Comparison of ENCODE assay signal across 16 mouse cellular contexts in the genomic region with DNA sequence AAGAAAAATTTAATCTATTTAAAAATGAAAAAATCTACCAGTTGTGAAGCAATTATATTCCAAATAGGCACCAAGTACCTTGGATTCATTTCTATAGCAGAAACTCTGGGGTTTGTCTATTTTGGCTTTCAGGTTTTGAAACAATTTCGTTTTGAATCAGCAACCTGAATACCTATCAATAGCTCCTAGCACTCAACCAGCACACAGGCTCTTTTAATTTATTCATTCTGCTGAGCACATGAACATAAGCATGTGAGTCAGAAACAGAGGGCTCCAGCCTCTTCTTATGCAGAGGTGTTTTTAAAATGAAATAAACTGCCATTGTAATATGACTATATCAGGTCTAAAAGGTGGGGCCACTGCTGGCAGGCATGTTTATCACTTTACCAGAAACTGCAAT.
"Had no signal": no experiment of that assay in that cellular context is flagged by ENCODE, and none has a peak within 500 bp of the region (broad histone marks: within the 10 kb centered on the region; RNA-seq: fewer than 3 reads in every experiment).

No protein-coding gene starts in this region.

- DNase-seq: kidney, adult 8-10 months; kidney, postnatal 10 days; kidney, postnatal 4 days; liver; lung, adult 18-20 months; lung, postnatal 10 days; lung, postnatal 36 days; retina, postnatal 1 day; right cerebral cortex, postnatal 25 days; spleen, adult 18-20 months; thymus, adult 2 months; thymus, postnatal 14 days; thymus, postnatal 4 days had no signal

- ATAC-seq: liver, embryonic 12.5 days; midbrain, embryonic 13.5 days; midbrain, embryonic 16.5 days had no signal
